Mouse (Mus musculus): ENCODE results near the gene Psmb4.
A peak's percentile ranks its signal among the peaks of the same experiment; 100 is the strongest.
"Not testable (repeated sequence)": the region's sequence is repeated elsewhere in the genome, so short reads cannot be mapped to it uniquely, and the experiment has no call there.

Gene Psmb4

DNA sequence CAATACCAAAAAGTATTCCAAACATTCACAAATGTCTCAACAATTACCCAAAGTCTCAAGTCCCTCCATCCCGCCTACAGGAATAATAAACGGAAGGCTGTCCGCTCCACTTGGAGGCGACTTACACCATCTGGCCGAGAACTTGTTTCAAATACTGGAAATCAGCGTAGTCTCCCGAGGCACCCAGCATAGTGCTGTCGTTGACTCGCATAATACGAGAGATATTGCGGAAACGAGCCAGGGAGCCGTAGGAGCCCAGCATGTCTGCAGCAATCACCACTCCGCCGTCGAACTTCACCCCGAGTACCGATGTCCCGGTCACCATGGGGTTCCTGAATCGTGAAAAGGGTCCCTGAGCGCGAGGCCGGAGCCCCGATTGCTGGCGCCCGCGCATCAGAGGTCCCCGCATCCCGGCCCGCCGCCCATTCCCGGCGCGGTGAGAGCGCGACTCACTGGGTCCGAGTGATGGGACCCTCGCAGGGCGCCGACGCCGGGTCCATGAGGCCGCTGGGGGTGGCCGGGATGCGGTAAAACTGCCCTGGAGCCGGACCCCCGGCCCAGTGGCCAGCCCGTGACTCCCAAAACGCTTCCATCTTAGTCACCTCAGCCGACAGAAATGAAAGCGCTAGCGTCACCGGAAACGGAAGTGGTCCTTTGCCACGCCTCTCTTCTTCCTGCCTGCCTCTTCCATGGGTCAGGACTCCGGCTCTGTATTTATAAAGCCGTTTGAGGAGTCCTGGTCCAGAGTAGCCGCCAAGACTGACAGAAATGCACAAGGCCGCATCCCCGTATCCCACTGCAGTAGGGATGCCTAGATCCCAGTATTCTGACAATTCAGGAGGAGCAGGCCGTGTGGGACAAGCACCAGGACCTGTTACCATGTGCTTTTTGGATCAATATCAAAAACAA, at the start of gene Psmb4:
Gene Psmb4 (minus strand): TSS at position 646 of the 909 bp plus-strand sequence.
- peak; percentile 91 for DNase-seq (ENCODE audit: low spot score)

DNA sequence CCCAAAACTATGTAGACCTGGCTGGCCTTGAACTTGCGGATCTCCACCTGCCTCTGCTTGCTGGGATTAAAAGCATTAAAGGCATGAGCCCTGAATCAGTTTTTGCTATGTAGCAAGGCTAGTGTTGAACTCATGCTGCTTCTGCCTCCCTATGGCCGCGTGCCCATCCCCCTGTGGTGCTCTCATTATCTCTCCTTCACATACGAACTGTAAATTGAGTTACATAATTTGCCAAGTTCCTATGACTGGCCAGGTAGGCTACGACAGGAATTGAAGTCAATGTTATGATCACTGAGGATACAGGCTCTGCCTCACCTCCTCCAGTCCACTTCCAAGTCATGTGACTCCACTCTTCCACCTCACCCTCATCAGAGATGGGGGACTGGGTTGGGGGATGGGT, 49.4 kb upstream of the Psmb4 start:
- DNase-seq (ENCODE audit: low spot score), result not testable (repeated sequence)

DNA sequence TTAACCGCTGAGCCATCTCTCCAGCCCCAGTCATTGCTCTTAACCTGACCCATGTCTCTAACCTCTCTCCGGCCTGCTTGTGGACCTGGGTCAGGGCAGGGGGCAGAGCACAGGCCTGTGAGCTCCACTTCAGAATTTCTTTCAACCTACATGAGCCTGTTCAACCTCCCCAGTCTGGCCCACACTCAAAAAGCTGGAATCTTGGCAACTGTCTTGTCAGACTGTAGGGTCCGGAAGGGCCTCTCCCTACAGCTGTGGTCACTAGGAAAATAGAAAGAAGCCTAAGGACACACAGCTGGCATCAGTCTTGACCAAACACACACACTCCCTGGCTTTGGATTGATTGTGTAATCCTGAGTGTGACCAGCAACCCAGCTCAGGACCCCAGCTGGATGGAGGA, 48.6 kb upstream of the Psmb4 start:
- DNase-seq (ENCODE audit: low spot score), result not testable (repeated sequence)

DNA sequence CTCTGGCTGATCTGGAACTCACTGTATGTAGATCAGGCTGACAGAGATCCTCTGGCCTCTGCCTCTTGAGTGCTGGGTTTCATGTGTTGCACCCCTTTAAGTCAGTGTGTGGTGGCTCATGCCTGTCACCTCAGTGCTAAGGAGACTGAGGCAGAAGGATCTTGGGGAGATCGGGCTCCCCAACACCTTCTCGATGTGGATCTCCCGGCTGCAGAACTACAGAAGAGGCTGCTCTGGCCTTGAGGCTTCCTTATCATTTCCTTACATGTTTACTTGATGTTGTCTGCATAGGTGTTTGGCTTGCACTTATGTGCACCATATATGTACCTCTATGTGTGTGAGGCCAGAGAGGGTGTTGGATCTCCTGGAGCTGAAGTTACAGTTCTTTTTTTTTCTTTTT, 47.8 kb upstream of the Psmb4 start:
- DNase-seq (ENCODE audit: low spot score), result not testable (repeated sequence)

DNA sequence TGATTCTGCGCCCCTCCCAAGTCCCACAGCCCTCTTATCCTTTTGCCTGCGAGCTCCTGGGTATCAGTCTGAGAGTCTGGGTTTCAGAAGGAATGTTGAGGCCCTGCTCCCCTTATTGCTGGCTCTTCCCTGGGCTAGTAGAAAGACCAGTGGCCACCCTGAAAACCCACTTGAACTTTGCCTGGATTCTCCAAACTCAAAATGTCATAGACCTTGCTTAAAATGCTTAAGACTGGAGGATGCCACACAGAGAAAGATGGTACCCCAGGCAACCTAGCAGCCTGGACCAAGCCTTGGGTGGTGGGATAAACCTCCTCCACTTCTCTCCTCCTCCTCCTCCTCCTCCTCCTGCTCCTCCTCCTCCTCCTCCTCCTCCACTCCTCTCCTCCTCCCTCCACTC, 46.8 kb upstream of the Psmb4 start:
- DNase-seq (ENCODE audit: low spot score), result not testable (repeated sequence)

DNA sequence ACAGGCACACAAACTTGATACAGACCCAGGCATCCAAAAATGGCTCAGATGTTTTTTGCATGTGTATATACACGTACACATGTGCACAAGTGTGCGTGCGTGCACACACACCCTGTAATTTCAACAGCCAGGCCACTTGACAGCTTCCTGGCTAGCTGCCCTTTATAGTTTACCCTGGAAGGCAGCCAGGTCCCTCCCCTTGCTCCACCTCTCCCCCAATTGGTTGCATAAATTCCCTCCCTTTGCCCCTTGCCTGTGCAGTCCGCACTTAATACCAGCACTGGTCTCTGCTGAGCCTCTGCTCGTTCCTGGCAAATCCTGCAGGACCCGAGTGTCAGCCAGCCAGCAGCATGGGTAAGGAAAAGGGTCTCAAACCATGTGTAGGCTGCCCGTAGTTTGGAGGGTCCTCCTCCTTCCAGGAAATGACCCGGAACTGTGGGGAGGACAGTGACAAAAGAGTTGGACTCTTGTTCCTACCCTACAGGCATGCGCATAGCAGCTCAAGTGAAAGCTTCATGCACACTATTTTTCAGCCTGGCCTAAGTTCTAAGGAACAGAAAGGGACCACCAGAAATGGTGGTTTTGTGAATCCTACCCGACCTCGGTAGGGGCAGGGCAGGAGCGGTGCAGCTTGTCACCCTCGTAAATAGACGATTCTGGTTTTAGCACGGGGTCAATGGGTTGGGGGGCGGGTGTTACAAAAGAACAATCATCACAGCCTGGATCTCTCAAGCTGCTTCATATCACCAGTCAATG, 46.2 kb upstream of the Psmb4 start, which contains the start of gene Selenbp1:
Gene Selenbp1 (plus strand): TSS at position 248 of the 756 bp plus-strand sequence.
- peak; percentile 74 for DNase-seq (ENCODE audit: low spot score)

DNA sequence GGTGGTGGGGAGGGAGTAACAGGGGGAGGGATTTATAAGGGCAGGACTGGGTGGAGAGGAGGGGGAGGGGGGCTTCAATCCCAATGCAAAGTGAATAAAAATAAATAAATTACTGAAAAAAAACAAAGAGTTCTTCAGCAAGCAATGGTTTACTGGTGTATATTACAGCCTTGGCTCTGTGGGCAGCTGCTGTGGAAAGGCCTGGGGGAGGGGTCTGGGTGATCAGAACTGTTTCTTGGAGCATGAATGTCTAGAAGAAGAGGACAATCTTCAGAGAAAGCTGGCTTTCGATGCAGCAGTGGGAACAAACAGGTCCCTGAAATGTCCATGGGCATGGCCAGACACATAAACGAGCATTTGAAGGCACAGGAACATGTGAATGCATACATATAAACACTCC, 45.5 kb upstream of the Psmb4 start:
- DNase-seq (ENCODE audit: low spot score), result not testable (repeated sequence)

DNA sequence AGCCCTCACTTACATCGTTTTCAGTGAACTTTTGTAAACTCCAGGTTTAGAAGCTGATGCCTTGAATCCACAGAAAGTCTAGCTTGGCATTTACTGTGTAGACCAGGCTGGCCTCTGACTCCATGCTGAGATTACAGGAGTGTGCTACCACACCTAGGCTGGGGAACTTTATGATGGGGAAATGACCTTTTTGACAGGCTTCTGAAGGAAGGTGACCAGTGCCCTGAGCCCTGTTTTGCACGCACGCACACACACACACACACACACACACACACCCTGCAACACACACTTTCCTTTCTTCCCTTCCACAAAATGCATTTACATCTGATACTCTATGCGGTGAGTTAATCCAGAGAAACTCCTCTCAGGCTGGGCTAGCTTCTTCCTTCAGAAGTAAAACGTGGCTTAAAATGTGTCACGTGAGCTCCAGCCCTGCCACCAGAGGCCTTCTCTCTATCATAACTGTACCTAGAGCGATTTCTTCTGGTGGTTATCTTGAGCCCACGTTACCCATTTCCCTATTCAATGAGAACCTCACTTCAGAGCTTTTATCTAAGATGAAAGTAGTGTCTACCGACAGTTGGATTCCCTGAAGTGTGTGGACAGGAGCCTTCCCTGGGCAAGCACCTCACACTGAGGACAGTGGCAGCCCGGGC, 44.8 kb upstream of the Psmb4 start:
- not testable (repeated sequence) for DNase-seq (ENCODE audit: low spot score)

DNA sequence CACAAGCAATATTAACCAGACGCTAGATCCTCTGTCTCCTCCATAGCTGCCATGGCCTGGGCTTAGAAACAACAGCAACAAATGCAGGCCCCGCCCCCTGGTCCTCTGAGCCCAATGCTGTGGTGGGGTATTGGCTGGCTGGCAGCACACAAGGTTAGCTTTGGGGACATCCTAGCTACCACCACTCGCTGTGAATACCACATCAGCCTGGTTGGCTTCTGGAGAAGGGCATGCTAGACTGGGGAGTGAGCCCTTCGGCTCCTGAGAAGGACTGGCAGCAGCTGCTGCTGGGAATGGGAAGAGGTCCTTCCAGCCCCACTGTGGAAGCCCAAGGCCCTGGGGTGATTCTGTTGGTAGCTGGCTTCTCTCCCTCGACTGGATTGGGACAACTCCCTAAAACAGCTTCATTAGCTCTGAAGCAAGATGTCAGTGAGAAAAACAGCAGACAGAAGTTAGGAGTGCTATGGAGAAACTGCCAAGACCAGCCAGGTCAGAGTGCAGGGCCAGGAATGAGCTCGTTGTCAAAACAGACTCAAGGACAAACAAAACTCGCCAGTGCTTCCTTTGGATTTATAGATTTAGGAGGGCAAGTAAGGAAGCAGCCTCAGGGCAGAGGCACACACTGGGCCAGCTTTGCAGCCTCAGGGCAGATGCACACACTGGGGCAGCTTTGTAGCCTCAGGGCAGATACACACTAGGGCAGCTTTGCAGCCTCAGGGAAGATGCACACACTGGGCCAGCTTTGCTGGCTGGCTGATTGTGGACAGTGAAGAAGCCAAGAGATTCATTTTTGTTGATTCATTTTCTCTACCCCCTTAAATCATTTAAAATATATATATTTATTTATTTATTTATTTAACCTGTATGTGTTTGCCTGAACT, 43.9 kb upstream of the Psmb4 start:
- DNase-seq (ENCODE audit: low spot score), result not testable (repeated sequence)

DNA sequence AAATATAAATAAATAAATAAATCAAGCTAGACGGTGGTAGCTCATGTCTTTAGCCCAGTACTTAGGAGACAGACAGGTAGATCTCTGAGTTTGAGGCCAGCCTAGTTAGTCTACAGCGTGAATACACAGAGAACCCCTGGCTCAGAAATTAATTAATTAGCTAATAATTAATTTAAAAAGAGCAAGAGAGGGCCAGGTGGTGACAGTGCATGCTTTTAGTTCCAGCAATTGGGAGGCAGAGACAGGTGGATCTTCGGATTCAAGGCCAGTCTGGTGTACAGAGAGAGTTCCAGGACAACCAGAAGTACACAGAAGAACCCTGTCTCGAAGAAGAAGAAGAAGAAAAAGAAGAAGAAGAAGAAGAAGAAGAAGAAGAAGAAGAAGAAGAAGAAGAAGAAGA, 42.2 kb upstream of the Psmb4 start:
- DNase-seq (ENCODE audit: low spot score), result not testable (repeated sequence)

DNA sequence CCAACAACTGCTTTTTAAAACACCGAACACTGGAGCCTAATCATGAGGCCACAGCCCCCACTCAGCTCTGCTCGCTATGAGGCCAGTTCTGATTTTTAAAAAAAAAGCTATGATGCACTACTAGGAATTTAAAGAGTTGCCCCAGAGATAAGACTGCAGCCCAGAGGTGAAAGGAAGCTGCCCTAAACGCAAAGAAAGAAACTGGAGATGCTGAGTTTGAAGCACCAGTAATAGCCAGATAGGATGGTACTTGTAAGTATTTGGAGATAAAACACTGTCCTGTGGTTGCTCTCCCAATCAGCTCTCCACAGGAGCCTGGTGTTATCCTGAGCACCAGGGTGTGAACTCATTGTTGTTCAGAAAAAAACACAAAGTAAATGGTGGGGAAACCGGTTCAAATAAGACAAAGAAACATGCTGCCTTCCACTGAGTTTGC, 39.6 kb upstream of the Psmb4 start:
- not testable (repeated sequence) for DNase-seq (ENCODE audit: low spot score)

DNA sequence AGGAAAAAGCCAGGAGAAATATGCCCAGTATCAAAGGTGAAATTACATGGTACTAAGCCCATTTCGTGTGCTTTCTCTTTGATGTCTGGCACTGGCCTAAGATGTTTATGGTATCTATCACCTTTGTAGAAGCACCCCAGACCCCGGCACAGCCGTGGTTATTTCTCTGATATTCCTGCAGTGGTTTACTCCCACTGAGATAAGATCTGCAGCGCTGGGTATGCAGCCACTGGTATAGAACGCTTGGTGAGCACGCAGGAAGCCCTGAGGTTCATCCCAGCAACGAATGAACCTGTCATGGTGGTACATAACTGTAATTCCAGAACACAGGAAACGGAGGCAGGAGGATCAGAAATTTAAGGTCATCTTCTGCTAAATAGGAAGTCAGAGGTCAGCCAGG, 37.9 kb upstream of the Psmb4 start:
- no peak for DNase-seq (ENCODE audit: low spot score)

DNA sequence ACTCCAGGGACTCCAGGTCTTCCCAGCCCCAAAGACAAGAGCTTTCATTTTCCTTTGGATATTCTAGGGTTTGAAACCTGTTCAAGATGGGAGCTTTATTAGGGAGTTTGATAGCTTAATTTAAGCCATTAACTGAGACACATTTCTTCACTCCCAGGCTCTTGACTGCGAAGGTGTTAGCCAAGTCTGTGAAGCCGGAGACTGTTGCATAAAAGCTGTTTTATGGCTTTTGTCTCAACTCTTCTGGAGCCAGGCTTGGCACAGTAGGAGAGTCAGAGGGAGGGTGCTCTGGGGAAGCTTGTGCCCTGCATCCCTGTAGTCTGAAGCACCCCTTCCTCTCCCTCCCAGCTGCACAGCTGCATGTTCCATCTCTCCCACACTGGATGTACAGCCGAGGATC, 35.6 kb upstream of the Psmb4 start:
- no peak for DNase-seq (ENCODE audit: low spot score)

DNA sequence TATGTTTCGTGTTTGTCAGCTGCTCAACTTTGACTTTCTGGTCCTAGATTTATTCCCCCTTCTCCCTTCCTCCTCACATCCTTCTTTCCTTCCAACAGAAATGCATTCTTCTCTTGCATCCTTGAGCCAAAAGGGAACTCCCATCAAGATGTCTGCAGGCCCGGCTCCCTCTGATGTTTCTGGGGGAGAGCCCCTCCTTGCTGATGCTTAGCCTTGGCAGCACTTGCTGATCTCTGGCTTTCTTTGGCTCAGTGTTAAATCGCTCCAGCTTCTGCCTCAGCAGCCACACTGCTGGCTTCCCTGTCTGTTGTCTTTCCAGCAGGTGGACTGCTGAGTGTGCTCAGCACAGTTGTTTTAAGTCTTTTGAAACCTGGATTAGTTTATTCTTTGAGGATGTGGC, 34.3 kb upstream of the Psmb4 start:
- DNase-seq (ENCODE audit: low spot score), result no peak

DNA sequence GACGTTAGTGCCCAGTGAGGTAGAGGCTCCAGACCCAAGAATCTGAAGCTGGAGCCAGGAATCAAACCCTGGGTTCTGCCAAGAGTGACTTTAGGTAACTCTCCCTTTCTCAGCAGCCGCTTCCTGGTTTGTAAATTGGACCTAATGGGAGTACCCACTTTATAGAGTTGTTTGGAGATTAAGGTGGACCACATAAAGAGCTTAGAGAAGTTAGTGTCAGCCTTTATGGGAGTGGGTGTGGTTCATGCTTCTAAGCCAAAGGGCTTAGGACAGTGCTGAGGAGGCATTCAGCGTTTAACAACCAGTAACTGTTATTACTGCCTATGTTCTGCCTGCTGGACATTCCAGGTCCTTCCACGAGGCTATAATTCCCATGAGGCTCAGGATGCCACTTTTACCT, 32.1 kb upstream of the Psmb4 start:
- no peak for DNase-seq (ENCODE audit: low spot score)

DNA sequence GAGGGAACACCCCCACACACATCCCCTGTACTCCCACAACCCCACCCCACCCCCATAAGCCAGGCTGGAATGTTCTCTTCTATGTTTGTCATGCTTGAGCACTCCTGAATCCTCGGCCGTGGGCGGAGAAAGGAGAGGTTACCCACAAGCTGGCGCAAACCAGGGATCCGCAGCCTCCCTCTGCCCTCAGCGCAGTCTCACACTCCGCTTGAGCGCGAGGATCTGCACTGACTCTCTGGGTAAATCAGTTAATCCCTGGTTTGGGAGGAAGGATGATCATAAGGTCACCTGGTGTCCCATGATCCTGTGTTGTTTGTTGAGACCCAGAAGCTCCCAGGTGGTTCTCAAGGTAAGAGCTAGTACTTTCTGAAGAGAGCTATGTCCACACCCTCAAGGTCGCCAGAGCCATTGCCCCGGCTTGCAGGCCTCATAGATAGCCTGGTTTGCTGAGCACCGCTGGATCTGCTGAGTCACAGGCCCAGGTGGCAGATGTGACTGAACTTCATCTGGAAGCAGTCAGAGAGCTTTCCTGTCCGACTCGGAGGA, 31.1 kb upstream of the Psmb4 start:
- no peak for DNase-seq (ENCODE audit: low spot score)

DNA sequence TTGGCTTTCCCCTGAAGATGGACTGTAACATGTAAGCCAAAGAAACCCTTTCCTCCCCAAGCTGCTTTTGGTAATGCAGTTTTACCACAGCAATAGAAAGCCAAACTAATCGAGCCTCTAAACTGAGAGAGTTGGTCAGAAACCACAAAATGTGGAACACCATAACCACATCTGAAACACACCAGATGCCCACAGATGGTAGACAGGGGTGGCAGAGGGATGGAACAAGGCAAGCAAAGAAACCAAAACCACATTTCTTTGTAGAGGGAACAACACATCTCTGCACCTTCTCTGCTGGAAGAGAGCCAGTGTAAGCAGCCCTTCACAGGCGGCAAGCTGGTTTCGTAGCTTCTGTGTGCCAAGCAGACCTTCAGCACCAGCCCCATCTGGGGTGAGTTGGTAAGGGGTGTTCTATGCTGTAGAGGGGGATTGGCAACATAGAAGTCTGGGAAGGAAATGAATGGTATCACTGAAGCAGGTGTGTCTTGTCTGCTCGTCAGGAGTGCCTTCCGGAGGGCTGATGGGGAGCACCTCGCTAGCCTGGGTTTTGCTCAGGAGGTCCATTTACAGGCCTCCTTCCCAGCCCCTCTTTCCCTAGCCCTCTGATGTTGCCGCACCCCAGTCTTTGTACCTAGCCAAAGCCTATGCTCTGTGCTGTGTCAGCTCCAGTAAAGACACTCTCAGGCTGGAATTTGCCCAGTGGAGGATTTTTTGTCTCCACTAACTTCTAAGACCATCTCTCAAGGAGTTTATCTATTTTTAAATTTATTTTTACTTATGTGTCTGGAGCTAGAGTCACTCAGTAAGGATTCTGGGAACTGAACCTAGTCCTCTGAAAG, 29.4 kb upstream of the Psmb4 start:
- DNase-seq (ENCODE audit: low spot score), result no peak

DNA sequence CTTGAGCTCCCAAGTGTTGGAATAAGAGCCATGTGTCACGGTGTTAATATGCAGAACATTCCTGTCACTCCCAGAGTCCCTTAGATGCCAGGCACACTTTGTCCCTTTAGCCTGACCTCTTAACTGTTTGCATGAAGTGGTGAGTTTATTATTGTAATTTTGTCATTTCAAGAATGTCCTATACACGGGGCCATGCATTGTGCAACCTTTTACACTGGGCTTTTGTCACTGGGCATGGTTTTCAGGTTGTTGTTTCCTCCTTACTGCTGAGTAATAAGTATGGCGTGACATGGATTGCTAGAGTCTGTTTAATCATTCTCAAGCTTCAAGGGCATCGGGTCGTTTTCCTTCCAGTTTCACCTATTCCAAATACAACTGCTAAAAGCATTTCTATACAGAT, 27.0 kb upstream of the Psmb4 start:
- no peak for DNase-seq (ENCODE audit: low spot score)

DNA sequence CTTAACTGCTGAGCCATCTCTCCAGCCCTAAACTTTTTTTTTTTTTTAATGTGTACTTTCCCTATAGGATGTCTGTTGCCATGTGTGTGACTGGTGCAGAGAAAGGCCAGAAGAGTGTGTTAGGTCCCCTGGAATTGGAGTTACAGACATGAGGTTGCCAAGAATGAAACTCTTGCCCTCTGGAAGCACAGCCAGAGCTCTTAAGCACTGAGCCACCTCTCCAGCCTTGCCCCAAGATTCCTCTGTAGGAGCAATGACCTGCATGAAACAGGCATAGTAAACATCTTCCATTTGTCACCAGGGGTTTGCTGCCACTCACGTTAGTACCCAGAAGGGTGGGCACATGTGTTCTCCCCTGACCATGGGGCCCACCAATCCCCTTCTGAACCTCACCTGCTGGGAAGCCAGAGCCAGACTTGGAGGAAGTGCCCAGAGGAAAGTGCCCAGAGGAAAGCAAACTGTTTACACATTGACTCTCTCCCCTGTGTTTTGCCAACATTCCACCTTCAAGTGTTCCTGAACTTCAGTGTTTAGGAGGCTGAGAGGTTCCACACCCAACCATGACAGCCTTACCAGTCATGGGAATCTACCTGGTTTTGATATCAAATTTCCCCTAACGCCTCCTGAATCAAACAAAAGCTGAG, 24.4 kb upstream of the Psmb4 start:
- DNase-seq (ENCODE audit: low spot score), result no peak

DNA sequence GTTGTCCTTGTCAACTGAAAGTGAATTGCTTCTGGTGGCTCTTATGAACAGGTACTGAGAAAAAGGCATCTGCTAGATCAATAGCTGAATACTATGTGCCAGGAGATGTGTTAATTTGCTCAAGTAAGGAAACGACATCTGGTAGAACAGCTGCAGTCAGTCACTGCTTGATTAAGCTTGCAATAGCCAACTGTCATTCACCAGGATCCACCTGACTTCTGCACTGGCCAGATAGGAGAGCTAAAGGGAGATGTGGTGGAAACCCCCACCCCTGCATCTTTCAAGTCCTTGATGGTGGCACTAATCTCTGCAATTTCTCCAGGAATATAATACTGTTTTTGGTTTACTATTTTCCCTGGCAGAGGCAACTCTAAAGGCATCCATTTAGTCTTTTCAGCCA, 19.7 kb upstream of the Psmb4 start:
- DNase-seq (ENCODE audit: low spot score), result no peak
